Mouse (Mus musculus): ENCODE data around the gene Cttn. TPM values are rescaled to one million over a fixed set of nuclear protein-coding genes. Genes with fewer than 3 reads are reported as not detected.

The Cttn gene
- polyA plus RNA-seq, 1 experiment from 2014 or later, result 217 TPM

DNA sequence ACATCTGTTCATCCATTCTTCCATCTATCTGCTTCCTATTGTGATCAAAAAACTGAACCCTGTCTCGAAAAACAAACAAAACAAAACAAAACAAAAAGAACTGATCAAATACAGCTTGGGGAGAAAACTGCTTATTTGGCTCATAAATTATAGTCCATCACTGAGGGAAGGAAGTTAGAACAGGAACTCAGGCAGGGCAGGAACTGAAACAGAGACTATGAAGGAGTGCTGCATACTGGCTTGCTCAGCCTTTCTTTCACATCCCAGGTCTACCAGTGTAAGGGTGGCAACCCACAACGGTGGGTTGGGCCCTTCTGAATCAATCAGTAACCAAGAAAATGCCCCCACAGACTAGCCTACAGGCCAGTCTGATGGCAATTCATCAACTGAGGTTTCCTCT is 294 bp upstream of the Cttn start:
- H3K27ac ChIP-seq (replicated peaks), result peak overlapping the region; percentile 94
- 77% methylated on average over 2 of the region's 2 CpGs for WGBS
- no peak for DNase-seq (ENCODE audit: low spot score)
- H3K9me3 ChIP-seq (replicated peaks), result no peaks in the 10 kb centered on the region
- H3K4me1 ChIP-seq, result peaks cover 26% of the 10 kb centered on the region
- peak overlapping the region; percentile 99 for H3K4me3 ChIP-seq
- peaks cover 15% of the 10 kb centered on the region for H3K36me3 ChIP-seq
- H3K27me3 ChIP-seq (ENCODE audit: low read depth, poor library complexity, severe bottlenecking), result no peaks in the 10 kb centered on the region

DNA sequence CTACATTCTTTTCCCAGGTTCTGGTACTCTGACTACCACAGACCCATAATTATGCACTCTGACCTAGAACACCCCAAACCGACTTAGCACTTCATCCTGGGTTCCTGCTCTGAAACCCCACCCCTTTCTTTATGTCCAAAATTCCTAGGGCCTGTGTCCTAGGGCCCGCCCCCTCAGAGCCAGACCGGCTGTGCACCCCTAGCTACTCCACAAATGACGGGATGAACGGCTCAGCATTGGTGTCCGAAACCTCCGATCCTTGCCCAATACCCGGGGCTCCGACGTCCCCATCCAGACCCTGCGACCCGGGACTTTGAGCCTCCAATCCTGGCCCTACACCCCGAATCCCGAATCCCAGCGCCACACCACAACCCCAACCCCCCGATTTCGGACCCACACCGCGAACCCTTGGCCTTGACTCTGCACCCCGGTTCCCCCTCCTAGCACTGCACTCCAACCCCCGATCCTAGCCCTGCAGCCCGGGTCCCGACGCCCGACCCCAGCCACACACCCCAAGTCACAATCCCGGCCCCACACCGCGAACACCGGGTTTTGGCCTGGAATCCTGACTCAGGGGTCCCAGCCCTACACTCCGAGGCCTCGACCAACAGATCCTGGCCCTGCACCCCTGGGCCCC is 783 bp downstream of the Cttn start:
- H3K9me3 ChIP-seq (replicated peaks), result no peaks in the 10 kb centered on the region
- peaks cover 26% of the 10 kb centered on the region for H3K4me1 ChIP-seq
- 2% methylated on average over 31 of the region's 31 CpGs for WGBS
- DNase-seq (ENCODE audit: low spot score), result peak; percentile 23
- H3K4me3 ChIP-seq, result peak overlapping the region; percentile 99
- no peaks in the 10 kb centered on the region for H3K27me3 ChIP-seq (ENCODE audit: low read depth, poor library complexity, severe bottlenecking)
- H3K27ac ChIP-seq (replicated peaks), result peak overlapping the region; percentile 94
- peaks cover 19% of the 10 kb centered on the region for H3K36me3 ChIP-seq

DNA sequence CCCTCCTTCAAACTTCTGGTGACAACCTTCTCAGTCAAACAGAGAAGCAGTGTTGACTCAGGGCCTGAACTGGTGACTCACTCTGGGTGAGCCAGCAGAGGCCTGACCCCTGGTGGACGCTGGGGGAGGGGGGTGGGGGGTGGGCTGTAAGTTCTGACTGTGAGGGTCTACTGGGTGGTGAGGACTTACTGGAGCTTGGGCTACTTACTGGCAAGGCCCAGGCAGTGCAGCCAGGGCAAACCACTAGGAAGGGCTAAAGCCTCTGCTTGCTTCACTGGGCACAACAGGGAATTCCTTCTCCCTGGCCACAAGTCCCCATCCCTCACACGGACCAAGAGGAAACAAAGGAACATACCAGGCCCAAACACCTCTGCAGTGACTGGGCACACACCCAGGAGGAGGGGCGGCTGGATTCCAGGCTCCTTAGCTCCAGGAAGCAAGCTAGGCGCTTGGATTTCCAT is 1.6 kb downstream of the Cttn start:
- no peaks in the 10 kb centered on the region for H3K27me3 ChIP-seq (ENCODE audit: low read depth, poor library complexity, severe bottlenecking)
- H3K4me1 ChIP-seq, result peaks cover 26% of the 10 kb centered on the region
- H3K27ac ChIP-seq (replicated peaks), result peak overlapping the region; percentile 94
- peaks cover 27% of the 10 kb centered on the region for H3K36me3 ChIP-seq
- WGBS, result 17% methylated on average over 4 of the region's 4 CpGs
- peak overlapping the region; percentile 99 for H3K4me3 ChIP-seq
- H3K9me3 ChIP-seq (replicated peaks), result no peaks in the 10 kb centered on the region
- DNase-seq (ENCODE audit: low spot score), result peak; percentile 15

DNA sequence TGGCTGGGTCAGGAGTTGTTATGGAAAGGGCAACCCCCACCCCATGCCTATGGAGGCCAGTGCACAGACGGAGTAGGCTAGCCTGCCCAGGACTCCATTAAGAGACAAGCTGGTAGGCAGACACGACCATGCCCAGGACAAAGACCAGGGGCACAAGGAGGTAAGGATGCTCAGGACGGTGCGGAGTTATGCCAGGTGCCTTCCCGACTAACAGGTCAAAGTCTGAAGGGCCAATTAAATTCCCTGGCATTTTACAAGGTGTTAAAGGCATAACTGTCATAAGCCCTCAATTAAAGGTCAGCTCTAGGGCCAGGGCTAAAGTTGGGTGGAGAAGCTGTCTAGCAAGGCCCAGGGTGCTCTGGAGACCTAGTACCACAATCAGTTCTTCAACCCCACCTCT is 2.1 kb downstream of the Cttn start:
- H3K27ac ChIP-seq (replicated peaks), result no peak overlapping the region
- peak overlapping the region; percentile 99 for H3K4me3 ChIP-seq
- no peaks in the 10 kb centered on the region for H3K27me3 ChIP-seq (ENCODE audit: low read depth, poor library complexity, severe bottlenecking)
- H3K9me3 ChIP-seq (replicated peaks), result no peaks in the 10 kb centered on the region
- peaks cover 32% of the 10 kb centered on the region for H3K36me3 ChIP-seq
- WGBS, result 93% methylated on average over 5 of the region's 5 CpGs
- DNase-seq (ENCODE audit: low spot score), result no peak
- H3K4me1 ChIP-seq, result peaks cover 26% of the 10 kb centered on the region

DNA sequence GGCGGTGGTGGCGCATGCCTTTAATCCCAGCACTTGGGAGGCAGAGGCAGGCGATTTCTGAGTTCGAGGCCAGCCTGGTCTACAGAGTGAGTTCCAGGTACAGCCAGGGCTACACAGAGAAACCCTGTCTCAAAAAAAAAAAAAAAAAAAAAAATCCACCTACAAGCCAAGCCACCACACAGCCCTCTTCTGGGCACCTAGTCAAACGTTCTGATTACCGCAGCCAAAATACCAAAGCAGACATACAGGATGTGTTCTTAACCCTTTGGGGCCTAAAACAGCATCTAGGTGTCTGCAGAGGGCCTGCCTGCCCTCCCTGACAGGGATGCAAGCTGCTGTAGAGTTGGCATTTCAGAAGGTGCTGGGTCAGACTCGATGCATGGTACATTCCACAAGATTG is 8.2 kb downstream of the Cttn start:
- peaks cover 89% of the 10 kb centered on the region for H3K36me3 ChIP-seq
- no peaks in the 10 kb centered on the region for H3K4me1 ChIP-seq
- H3K9me3 ChIP-seq (replicated peaks), result no peaks in the 10 kb centered on the region
- H3K27ac ChIP-seq (replicated peaks), result no peak overlapping the region
- no peak for DNase-seq (ENCODE audit: low spot score)
- 93% methylated on average over 7 of the region's 7 CpGs for WGBS
- no peak overlapping the region for H3K4me3 ChIP-seq
- H3K27me3 ChIP-seq (ENCODE audit: low read depth, poor library complexity, severe bottlenecking), result no peaks in the 10 kb centered on the region

DNA sequence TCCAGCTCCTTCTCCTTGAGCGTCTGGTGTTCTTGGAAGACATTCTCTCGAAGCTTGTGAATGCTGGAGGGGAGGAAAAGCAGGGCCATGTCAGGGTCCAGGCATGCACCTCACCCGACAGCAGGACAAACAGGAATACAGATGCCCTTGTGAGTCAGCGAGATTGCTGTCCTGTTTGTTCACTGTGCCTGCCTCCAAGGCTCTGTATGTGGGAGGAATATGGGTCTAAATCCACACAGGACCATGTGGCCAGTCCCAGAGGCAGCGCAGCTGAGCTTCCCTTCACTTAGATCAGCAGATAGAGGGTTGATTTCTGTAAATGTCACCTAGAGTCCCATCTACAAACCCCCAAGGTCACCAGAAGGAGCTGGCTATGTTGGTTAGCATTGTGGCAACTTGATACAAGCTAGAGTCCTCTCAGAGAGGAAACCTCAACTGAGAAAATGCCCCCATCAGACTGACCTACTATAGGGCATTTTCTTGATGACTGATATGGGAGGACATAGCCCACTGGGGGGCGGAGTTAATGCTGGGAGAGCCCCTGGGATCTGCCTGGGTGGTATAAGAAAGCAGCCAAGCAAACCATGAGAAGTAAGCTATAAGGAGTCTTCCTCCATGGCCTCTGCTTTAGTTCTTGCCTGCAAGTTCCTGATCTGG is 9.4 kb downstream of the Cttn start:
- Histone ChIP-seq H3K9me3 (replicated peaks) (no peaks in the 10 kb centered on the region), H3K4me3 (no peak overlapping the region), H3K4me1 (no peaks in the 10 kb centered on the region), H3K36me3 (peaks cover 100% of the 10 kb centered on the region), H3K27ac (replicated peaks) (no peak overlapping the region), H3K27me3 (ENCODE audit: low read depth, poor library complexity, severe bottlenecking) (no peaks in the 10 kb centered on the region)
- no peak for DNase-seq (ENCODE audit: low spot score)
- 88% methylated on average over 6 of the region's 6 CpGs for WGBS

DNA sequence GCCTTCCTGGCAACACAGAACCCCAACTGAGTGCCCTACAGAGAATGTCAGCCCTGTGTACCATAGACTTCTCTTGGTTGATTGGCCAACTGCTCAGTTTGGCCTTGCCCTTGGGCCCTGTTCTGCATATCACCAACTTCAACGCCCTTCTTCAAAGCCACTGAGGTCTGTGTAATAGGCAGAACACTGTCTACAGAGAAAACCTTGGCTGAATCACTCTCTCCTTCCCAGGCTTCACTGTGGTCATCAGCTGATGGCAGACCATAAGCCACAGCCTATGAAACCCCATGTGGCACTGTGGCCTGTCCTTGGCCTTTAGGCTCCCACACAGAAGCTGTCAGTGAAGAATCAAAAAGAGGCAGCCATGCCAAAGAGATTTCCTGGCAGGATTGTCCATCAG is 11.9 kb downstream of the Cttn start:
- Histone ChIP-seq H3K27me3 (ENCODE audit: low read depth, poor library complexity, severe bottlenecking) (no peaks in the 10 kb centered on the region), H3K4me3 (no peak overlapping the region), H3K27ac (replicated peaks) (no peak overlapping the region), H3K4me1 (no peaks in the 10 kb centered on the region), H3K36me3 (peaks cover 100% of the 10 kb centered on the region), H3K9me3 (replicated peaks) (no peaks in the 10 kb centered on the region)
- WGBS, result 91% methylated on average over 1 of the region's 1 CpGs
- no peak for DNase-seq (ENCODE audit: low spot score)

DNA sequence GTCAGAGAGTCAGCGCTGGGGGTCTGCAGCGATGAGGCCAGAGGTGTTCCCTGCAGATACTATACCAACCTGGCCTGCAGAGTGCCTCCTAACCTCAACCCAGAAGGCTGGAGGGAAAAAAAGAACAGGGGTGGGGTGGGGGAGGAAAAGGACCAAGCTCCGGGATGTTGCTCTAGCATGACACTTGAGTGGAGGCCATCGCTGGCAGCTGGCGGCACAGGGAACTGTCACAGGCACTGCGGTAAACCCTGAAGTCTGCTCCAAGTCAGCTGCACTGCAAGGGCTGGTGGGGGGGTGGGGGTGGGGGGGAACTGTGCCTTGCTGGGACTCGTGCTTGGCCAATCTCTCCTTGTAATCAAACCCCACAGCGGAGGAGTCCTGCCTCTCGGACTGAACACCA is 20.1 kb downstream of the Cttn start:
- H3K36me3 ChIP-seq, result peaks cover 100% of the 10 kb centered on the region
- H3K27me3 ChIP-seq (ENCODE audit: low read depth, poor library complexity, severe bottlenecking), result no peaks in the 10 kb centered on the region
- no peak overlapping the region for H3K27ac ChIP-seq (replicated peaks)
- H3K4me3 ChIP-seq, result no peak overlapping the region
- DNase-seq (ENCODE audit: low spot score), result no peak
- H3K4me1 ChIP-seq, result no peaks in the 10 kb centered on the region
- H3K9me3 ChIP-seq (replicated peaks), result no peaks in the 10 kb centered on the region
- WGBS, result 95% methylated on average over 9 of the region's 9 CpGs

DNA sequence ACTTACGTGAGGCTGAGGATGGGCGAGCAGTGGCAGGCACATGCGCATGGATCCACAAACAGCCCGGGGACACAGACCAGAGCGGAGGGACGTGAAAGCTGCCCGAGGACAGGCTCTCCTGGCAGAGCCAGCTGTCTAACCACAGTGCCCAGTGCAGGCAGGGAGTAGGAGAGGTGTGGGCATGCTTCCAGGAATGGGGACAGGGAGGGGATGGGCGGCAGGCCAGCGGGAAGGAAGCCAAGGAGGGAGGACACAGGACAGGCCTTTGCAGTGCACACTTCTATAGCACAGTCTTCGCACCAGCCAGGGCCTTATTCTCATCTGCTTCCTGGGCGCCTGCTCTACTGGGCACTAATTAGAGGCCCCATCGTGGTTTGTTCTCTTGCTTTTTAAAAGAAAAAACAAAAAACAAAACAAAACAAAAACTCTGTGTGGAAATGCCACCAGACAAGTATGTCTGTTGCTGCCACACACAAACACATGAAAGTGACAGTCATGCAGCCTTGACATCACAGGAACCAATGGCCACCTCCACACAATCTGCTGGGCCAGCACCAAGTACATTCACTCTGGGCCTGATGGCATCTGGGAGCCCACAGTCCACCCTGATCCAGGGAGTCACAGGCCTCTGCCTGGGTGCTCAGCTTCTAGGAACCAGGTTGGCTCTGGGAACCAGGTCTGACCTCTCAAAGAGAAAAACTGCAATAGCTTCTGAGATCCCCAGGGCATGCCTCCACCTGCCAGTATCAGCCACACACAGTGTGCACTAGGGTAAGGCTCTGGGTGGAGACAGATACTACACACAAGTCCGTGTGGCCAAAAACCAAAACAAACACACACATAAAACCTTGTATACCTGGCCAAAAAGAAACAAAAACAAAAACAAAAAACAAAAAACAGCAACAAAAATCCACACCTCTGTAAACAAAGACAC is 20.9 kb downstream of the Cttn start:
- Histone ChIP-seq H3K27ac (replicated peaks) (no peak overlapping the region), H3K4me1 (no peaks in the 10 kb centered on the region), H3K4me3 (no peak overlapping the region), H3K27me3 (ENCODE audit: low read depth, poor library complexity, severe bottlenecking) (no peaks in the 10 kb centered on the region), H3K36me3 (peaks cover 100% of the 10 kb centered on the region), H3K9me3 (replicated peaks) (no peaks in the 10 kb centered on the region)
- WGBS, result 94% methylated on average over 13 of the region's 13 CpGs
- no peak for DNase-seq (ENCODE audit: low spot score)

DNA sequence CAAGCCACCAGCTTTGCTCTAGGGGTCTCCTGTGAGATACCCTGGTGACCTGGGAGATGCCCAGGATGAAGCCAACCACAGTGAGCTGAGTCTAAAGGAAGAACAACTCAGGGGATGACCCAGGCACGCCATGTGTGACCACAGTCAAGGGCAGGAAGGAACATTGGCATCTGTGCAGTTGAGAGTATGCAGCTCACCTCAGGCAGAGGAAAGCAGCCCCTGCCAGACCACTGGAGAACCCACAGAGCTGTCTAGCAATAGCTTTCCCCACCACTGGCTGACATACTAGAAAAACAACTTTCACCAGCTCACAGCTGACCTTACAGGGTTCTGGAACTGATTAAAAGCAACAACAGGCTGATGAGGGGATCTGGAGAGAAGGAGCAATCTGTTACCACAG is 22.6 kb downstream of the Cttn start:
- Histone ChIP-seq H3K27me3 (ENCODE audit: low read depth, poor library complexity, severe bottlenecking) (no peaks in the 10 kb centered on the region), H3K27ac (replicated peaks) (no peak overlapping the region), H3K4me3 (no peak overlapping the region), H3K4me1 (no peaks in the 10 kb centered on the region), H3K9me3 (replicated peaks) (no peaks in the 10 kb centered on the region), H3K36me3 (peaks cover 99% of the 10 kb centered on the region)
- DNase-seq (ENCODE audit: low spot score), result no peak
- 82% methylated on average over 1 of the region's 1 CpGs for WGBS

DNA sequence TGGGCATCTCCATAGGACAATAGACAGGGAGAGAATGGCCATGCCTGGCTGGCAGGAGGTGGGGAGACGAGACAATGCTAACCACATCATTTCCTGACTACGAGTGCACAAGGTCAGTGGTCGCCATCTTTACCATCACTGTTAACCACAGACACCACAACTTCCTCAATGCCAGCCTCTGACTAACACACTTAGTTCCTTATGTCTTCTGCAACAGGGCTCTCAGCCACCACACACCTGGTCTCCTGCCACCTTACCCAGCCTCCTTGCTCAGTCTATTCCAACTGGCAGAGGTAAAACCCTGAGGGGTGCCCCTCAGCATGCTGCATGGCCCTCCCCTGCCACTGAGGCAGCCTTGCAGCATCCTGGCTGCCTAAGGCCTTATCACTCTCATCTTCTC is 23.7 kb downstream of the Cttn start:
- Histone ChIP-seq H3K27ac (replicated peaks) (no peak overlapping the region), H3K4me3 (no peak overlapping the region), H3K36me3 (peaks cover 99% of the 10 kb centered on the region), H3K9me3 (replicated peaks) (no peaks in the 10 kb centered on the region), H3K27me3 (ENCODE audit: low read depth, poor library complexity, severe bottlenecking) (no peaks in the 10 kb centered on the region), H3K4me1 (no peaks in the 10 kb centered on the region)
- no peak for DNase-seq (ENCODE audit: low spot score)
- WGBS, result 91% methylated on average over 3 of the region's 3 CpGs

DNA sequence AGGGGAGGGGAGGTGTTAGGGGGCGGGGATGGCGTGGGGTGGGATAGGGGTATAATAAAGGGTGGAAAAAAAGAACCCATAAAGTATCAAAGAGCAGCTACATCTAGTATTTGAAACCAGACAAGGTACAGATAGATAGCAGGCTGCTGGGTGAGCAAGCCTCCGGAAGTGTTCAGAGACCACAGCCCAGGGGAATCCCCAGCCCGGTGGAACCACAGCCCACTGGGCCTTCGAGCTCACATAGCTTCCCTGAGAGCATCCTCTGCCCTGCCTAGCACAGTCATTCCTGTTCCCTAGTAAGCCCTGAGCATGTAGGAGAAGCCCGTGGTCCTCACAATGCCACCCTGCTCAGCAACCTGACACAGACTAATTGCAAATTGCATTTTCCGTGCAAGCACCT is 26.0 kb downstream of the Cttn start:
- no peaks in the 10 kb centered on the region for H3K27me3 ChIP-seq (ENCODE audit: low read depth, poor library complexity, severe bottlenecking)
- peaks cover 99% of the 10 kb centered on the region for H3K36me3 ChIP-seq
- WGBS, result 87% methylated on average over 7 of the region's 7 CpGs
- H3K27ac ChIP-seq (replicated peaks), result no peak overlapping the region
- H3K9me3 ChIP-seq (replicated peaks), result no peaks in the 10 kb centered on the region
- H3K4me3 ChIP-seq, result no peak overlapping the region
- no peak for DNase-seq (ENCODE audit: low spot score)
- H3K4me1 ChIP-seq, result no peaks in the 10 kb centered on the region

DNA sequence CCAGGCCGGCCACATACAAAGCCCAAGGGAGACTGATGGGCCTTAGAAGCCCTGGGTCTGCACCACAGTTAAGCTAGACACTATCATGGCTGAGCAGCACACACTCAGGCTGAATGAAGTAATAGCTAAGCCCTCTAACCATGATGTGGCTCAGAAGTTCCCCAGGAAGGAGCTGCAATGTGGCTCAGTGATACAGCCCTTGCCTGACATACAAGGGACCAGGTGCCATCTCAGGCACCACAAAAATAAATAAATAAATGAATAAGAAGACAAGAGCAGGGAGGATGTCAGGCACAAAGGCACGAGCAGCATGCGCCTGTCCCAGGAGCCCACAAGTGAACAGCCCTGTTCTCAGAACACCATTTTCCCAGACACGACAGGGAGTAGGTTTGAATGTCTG is 28.8 kb downstream of the Cttn start:
- WGBS, result 90% methylated on average over 4 of the region's 4 CpGs
- Histone ChIP-seq H3K27me3 (ENCODE audit: low read depth, poor library complexity, severe bottlenecking) (no peaks in the 10 kb centered on the region), H3K36me3 (peaks cover 99% of the 10 kb centered on the region), H3K9me3 (replicated peaks) (no peaks in the 10 kb centered on the region), H3K27ac (replicated peaks) (no peak overlapping the region), H3K4me3 (no peak overlapping the region), H3K4me1 (no peaks in the 10 kb centered on the region)
- no peak for DNase-seq (ENCODE audit: low spot score)

Measured in midbrain, embryonic 10.5 days (tissue).